ENCODE assay signal across 9 mouse cellular contexts in genomic region chr11:78549491-78549987, GRCm38 (mm10). TPM values are rescaled to one million over a fixed set of nuclear protein-coding genes. Genes with fewer than 3 reads are reported as not detected.
DNase-seq lines count a peak whose midpoint lies in the region; ATAC-seq and TF ChIP-seq lines count a peak whose summit lies in the region.
"Had no signal": no experiment of that assay in that cellular context is flagged by ENCODE, and none has a peak within 500 bp of the region (broad histone marks: within the 10 kb centered on the region; RNA-seq: fewer than 3 reads in every experiment).

No protein-coding gene starts in this region.

- peak overlapping the region; percentile 74 for H3K9ac ChIP-seq in hindbrain, embryonic 13.5 days
- peak overlapping the region; percentile 55; the same call in 1 of the 2 replicates for H3K9ac ChIP-seq in midbrain, embryonic 15.5 days

- no peak overlapping the region for H3K27ac ChIP-seq in kidney, adult 2 months (ENCODE audit: insufficient read depth, low read depth, low read length)
- H3K27ac ChIP-seq in hindbrain, embryonic 13.5 days = no peak overlapping the region
- H3K27ac ChIP-seq in midbrain, embryonic 15.5 days = no peak overlapping the region

- TF ChIP-seq POLR2A in kidney, adult 2 months (IDR thresholded peaks at IDR 0.05; ENCODE audit: low read depth, low read length) = no peak

- 33% methylated on average over 5 of the region's 5 CpGs for WGBS in kidney, adult 2 months
- WGBS in hindbrain, embryonic 13.5 days = 16% methylated on average over 5 of the region's 5 CpGs
- WGBS in midbrain, embryonic 15.5 days = 12% methylated on average over 5 of the region's 5 CpGs

- no peak for ATAC-seq in hindbrain, embryonic 13.5 days (ENCODE audit: low FRiP score)
- ATAC-seq in midbrain, embryonic 15.5 days (replicated peaks) = no peak

- H3K4me3 ChIP-seq in kidney, adult 2 months (ENCODE audit: insufficient read depth, low read depth, low read length) = peak overlapping the region; percentile 86; the same call in 1 of the 2 replicates
- H3K4me3 ChIP-seq in hindbrain, embryonic 13.5 days = peak overlapping the region; percentile 65
- H3K4me3 ChIP-seq in midbrain, embryonic 15.5 days = peak overlapping the region; percentile 62

- H3K27me3 ChIP-seq in kidney, adult 2 months (replicated peaks; ENCODE audit: control insufficient read depth, insufficient read depth, low read length) = no peaks in the 10 kb centered on the region
- H3K27me3 ChIP-seq in hindbrain, embryonic 13.5 days = no peaks in the 10 kb centered on the region
- H3K27me3 ChIP-seq in midbrain, embryonic 15.5 days (replicated peaks) = no peaks in the 10 kb centered on the region

- H3K4me2 ChIP-seq in hindbrain, embryonic 13.5 days = peak overlapping the region; percentile 81
- peak overlapping the region; percentile 86 for H3K4me2 ChIP-seq in midbrain, embryonic 15.5 days

- DNase-seq in kidney, adult 2 months = peak; percentile 51
- DNase-seq in kidney, postnatal 4 days = no peak
- DNase-seq in T-cell, adult 2 months (ENCODE audit: low spot score) = peak; percentile 11
- no peak for DNase-seq in layer of hippocampus, postnatal 25 days (ENCODE audit: extremely low spot score in 1 of 2, low spot score in 1 of 2)
- DNase-seq in ovary, postnatal 10 days (ENCODE audit: low spot score) = no peak
- no peak for DNase-seq in right cerebral cortex, postnatal 36 days (ENCODE audit: low spot score in 2 of 2)
- DNase-seq: adrenal gland, postnatal 10 days had no signal

- no peaks in the 10 kb centered on the region for H3K36me3 ChIP-seq in kidney, adult 2 months (ENCODE audit: control insufficient read depth, insufficient read depth, low read length)
- H3K36me3 ChIP-seq in hindbrain, embryonic 13.5 days = peaks cover 4% of the 10 kb centered on the region; the same call in 1 of the 2 replicates
- H3K36me3 ChIP-seq in midbrain, embryonic 15.5 days (replicated peaks) = no peaks in the 10 kb centered on the region

- no peak for TF ChIP-seq CTCF in kidney, adult 2 months (conservative IDR thresholded peaks at IDR 0.05; ENCODE audit: insufficient read depth, insufficient read length, low read depth, low read length)

- peaks cover 11% of the 10 kb centered on the region; the same call in 1 of the 2 replicates for H3K4me1 ChIP-seq in kidney, adult 2 months (ENCODE audit: control insufficient read depth, insufficient read depth, low read length)
- peaks cover 22% of the 10 kb centered on the region for H3K4me1 ChIP-seq in hindbrain, embryonic 13.5 days (replicated peaks)
- peaks cover 19% of the 10 kb centered on the region for H3K4me1 ChIP-seq in midbrain, embryonic 15.5 days

- no peaks in the 10 kb centered on the region; the same call in 1 of the 2 replicates for H3K9me3 ChIP-seq in hindbrain, embryonic 13.5 days
- H3K9me3 ChIP-seq in midbrain, embryonic 15.5 days = no peaks in the 10 kb centered on the region

RNA-seq across cellular contexts. Expression of gene Tmem97, which starts 1.0 kb away (rescaled TPM):
- 34.4 and 41.9 TPM in 2 replicates for polyA plus RNA-seq in kidney, adult 2 months (2012; rRNA removed)
- 28.5 and 30.5 TPM in 2 replicates for polyA plus RNA-seq in hindbrain, embryonic 13.5 days (2015; fragmentation: Nextera tagmentation; extraction: Ambion mirVana)
- polyA plus RNA-seq in midbrain, embryonic 15.5 days (2015; fragmentation: Nextera tagmentation; extraction: Ambion mirVana) = 35.0 and 35.4 TPM in 2 replicates
- total RNA-seq in layer of hippocampus, postnatal 25 days (2021) = 10 to 100 TPM; 14.4 to 15.5 TPM

RNA-seq across cellular contexts. Expression of gene Ift20, which starts 13.4 kb away (rescaled TPM):
- polyA plus RNA-seq in kidney, adult 2 months (2012; rRNA removed) = 57.2 and 61.6 TPM in 2 replicates
- 118 and 124 TPM in 2 replicates for polyA plus RNA-seq in hindbrain, embryonic 13.5 days (2015; fragmentation: Nextera tagmentation; extraction: Ambion mirVana)
- 117 and 128 TPM in 2 replicates for polyA plus RNA-seq in midbrain, embryonic 15.5 days (2015; fragmentation: Nextera tagmentation; extraction: Ambion mirVana)
- 10 to 100 TPM; 80.0 to 83.0 TPM for total RNA-seq in layer of hippocampus, postnatal 25 days (2021)

RNA-seq across cellular contexts. Expression of gene Tnfaip1, which starts 13.4 kb away (rescaled TPM):
- 33.0 and 33.3 TPM in 2 replicates for polyA plus RNA-seq in kidney, adult 2 months (2012; rRNA removed)
- polyA plus RNA-seq in hindbrain, embryonic 13.5 days (2015; fragmentation: Nextera tagmentation; extraction: Ambion mirVana) = 51.9 and 52.4 TPM in 2 replicates
- 64.2 and 70.0 TPM in 2 replicates for polyA plus RNA-seq in midbrain, embryonic 15.5 days (2015; fragmentation: Nextera tagmentation; extraction: Ambion mirVana)
- 10 to 100 TPM; 34.7 to 35.5 TPM for total RNA-seq in layer of hippocampus, postnatal 25 days (2021)

RNA-seq across cellular contexts. Expression of gene Poldip2, which starts 37.5 kb away (rescaled TPM):
- 115 and 118 TPM in 2 replicates for polyA plus RNA-seq in kidney, adult 2 months (2012; rRNA removed)
- 185 and 190 TPM in 2 replicates for polyA plus RNA-seq in hindbrain, embryonic 13.5 days (2015; fragmentation: Nextera tagmentation; extraction: Ambion mirVana)
- 182 and 192 TPM in 2 replicates for polyA plus RNA-seq in midbrain, embryonic 15.5 days (2015; fragmentation: Nextera tagmentation; extraction: Ambion mirVana)
- 100 to 1,000 TPM; 122 TPM for total RNA-seq in layer of hippocampus, postnatal 25 days (2021)

RNA-seq across cellular contexts. Expression of gene Tmem199, which starts 37.6 kb away (rescaled TPM):
- polyA plus RNA-seq in kidney, adult 2 months (2012; rRNA removed) = 14.0 and 15.9 TPM in 2 replicates
- polyA plus RNA-seq in hindbrain, embryonic 13.5 days (2015; fragmentation: Nextera tagmentation; extraction: Ambion mirVana) = 93.6 and 101 TPM in 2 replicates
- 90.5 and 91.0 TPM in 2 replicates for polyA plus RNA-seq in midbrain, embryonic 15.5 days (2015; fragmentation: Nextera tagmentation; extraction: Ambion mirVana)
- 10 to 100 TPM; 40.7 to 44.5 TPM for total RNA-seq in layer of hippocampus, postnatal 25 days (2021)

Comparison
In these comparisons a context has a peak if more than half of its experiments do, and no peak if none do; other contexts are left out.
1. DNase-seq: peak in kidney, adult 2 months (single experiment) and T-cell, adult 2 months (single experiment); none in kidney, postnatal 4 days (0 of 2), layer of hippocampus, postnatal 25 days (0 of 2), ovary, postnatal 10 days (single experiment) and right cerebral cortex, postnatal 36 days (0 of 2).
2. Peak in every context shown above with its lines, with median percentiles within 50 percentile points of each other: H3K4me3 ChIP-seq.